Mouse (Mus musculus) hindbrain, embryonic 10.5 days (tissue): ENCODE data around the gene Atxn7. TPM values are rescaled to one million over a fixed set of nuclear protein-coding genes. Genes with fewer than 3 reads are reported as not detected.
A peak's percentile ranks its signal among the peaks of the same experiment; 100 is the strongest.

ENCODE experiments used
- DNase-seq: peaks from one replicate; pipeline ENCODE4 v3.0.0-alpha.2; 2017; ENCODE audit warnings: low spot score
- H3K27ac ChIP-seq: fragments of 300-500 bp; sonication (generic); 2 replicates; pipeline ENCODE4 v1.5.1; 2016; ENCODE audit warnings: mild to moderate bottlenecking, moderate library complexity
- H3K27me3 ChIP-seq: fragments of 300-500 bp; sonication (generic); 2 replicates; pipeline ENCODE4 v1.6.1; 2016; ENCODE audit warnings: mild to moderate bottlenecking; ENCODE audit not compliant: poor library complexity, insufficient read depth, severe bottlenecking
- H3K36me3 ChIP-seq: fragments of 300-500 bp; sonication (generic); 2 replicates; pipeline ENCODE4 v1.6.1; 2016; ENCODE audit warnings: mild to moderate bottlenecking, moderate library complexity
- H3K4me1 ChIP-seq: fragments of 300-500 bp; sonication (generic); replicated peaks from 2 replicates; pipeline ENCODE4 v1.6.1; 2016; ENCODE audit warnings: mild to moderate bottlenecking
- H3K4me3 ChIP-seq: fragments of 300-500 bp; sonication (generic); 2 replicates; pipeline ENCODE4 v1.5.1; 2016; ENCODE audit warnings: mild to moderate bottlenecking, moderate library complexity
- H3K9me3 ChIP-seq: fragments of 300-500 bp; sonication (generic); 2 replicates; pipeline ENCODE4 v1.6.1; 2016; ENCODE audit warnings: mild to moderate bottlenecking, moderate library complexity
- WGBS: fragments of 180-500 bp; shearing (Covaris S2); methylation state at CpG from one replicate; pipeline ENCODE4 v1.1.7; 2016; 5-methylcytosine and 5-hydroxymethylcytosine counted together
- polyA plus RNA-seq: library from polyadenylated mRNA; unstranded; fragments of >200 nt; fragmentation: Nextera tagmentation; extraction: Ambion mirVana; gene quantifications from 2 replicates; pipeline ENCODE4 v1.2.1, GENCODE M21; 2016

Gene Atxn7
- polyA plus RNA-seq, 1 experiment from 2014 or later, result 3.5 TPM

GRCm38 (mm10) chr14:14120230-14121096, 159.2 kb downstream of the Atxn7 start, which contains the start of gene Psmd6:
Psmd6 (minus strand) TSS chr14:14120984.
- H3K36me3 ChIP-seq, result peaks cover 43% of the 10 kb centered on the region
- H3K4me3 ChIP-seq, result peak within 1 kb of the TSS; percentile 90
- peak; percentile 89 for DNase-seq
- peak within 1 kb of the TSS; percentile 93 for H3K27ac ChIP-seq
- H3K9me3 ChIP-seq, result 0 out of 2 replicates have a peak, but pooled peaks cover 6% of the 10 kb centered on the region
- peaks cover 13% of the 10 kb centered on the region for H3K4me1 ChIP-seq
- WGBS, result 1% methylated on average over 68 of the region's 68 CpGs
- no peaks in the 10 kb centered on the region for H3K27me3 ChIP-seq

Other genes with a start within 250 kb of the Atxn7 start
- 0.07 TPM in 1 of 2 replicates, not detected in the other for gene Gm281, start 47.0 kb upstream of the Atxn7 start, polyA plus RNA-seq
- 199 and 230 TPM in 2 replicates for gene Thoc7, start 412 bp downstream of the Atxn7 start, polyA plus RNA-seq
- 285 and 294 TPM in 2 replicates for gene Psmd6, start 159.5 kb downstream of the Atxn7 start, polyA plus RNA-seq
- gene Olfr720, start 225.4 kb downstream of the Atxn7 start, polyA plus RNA-seq, result not detected in 2 replicates